Mouse (Mus musculus) cerebellum, adult 11-12 months (tissue): ENCODE results near the gene Ppp1ca.

Experiments used
- DNase-seq: peaks from one replicate; pipeline ENCODE4 v3.0.0; 2022

The Ppp1ca gene

GRCm38 (mm10) chr19:4155223-4156072, 36.4 kb upstream of the Ppp1ca start:
- DNase-seq, result no peak

- peak; percentile 51 for DNase-seq
Measured at GRCm38 (mm10) chr19:4156073-4156579, 35.7 kb upstream of the Ppp1ca start.

DNA sequence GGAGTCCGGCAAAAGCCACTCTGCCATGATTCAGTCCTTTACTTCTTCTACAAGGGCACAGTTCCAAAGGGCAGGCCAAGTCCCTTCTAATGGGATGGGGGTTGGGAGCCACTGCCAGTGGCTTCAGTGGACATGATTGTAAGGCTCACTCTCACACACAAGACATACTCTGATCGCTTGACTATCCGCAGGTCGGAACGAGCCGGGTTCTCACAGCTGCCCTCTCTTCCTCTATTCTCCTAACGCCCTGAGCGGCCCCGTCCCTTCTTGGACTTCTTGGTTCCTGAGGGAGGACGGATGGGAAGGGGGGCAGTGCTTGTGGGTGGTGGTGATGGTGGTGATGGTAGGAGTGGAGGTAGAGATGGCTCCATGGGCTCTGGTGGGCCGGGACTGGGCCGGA, 35.1 kb upstream of the Ppp1ca start:
- peak; percentile 29 for DNase-seq

GRCm38 (mm10) chr19:4159049-4159448, 32.8 kb upstream of the Ppp1ca start:
- no peak for DNase-seq

GRCm38 (mm10) chr19:4162646-4163542, 29.0 kb upstream of the Ppp1ca start, which contains the start of gene Rps6kb2:
Rps6kb2 (minus strand) TSS chr19:4163354.
- DNase-seq, result peak; percentile 96

- DNase-seq, result no peak
Measured at GRCm38 (mm10) chr19:4163543-4163887, 28.4 kb upstream of the Ppp1ca start.

- DNase-seq, result peak; percentile 50
Measured at GRCm38 (mm10) chr19:4164100-4164499, 27.8 kb upstream of the Ppp1ca start.

DNA sequence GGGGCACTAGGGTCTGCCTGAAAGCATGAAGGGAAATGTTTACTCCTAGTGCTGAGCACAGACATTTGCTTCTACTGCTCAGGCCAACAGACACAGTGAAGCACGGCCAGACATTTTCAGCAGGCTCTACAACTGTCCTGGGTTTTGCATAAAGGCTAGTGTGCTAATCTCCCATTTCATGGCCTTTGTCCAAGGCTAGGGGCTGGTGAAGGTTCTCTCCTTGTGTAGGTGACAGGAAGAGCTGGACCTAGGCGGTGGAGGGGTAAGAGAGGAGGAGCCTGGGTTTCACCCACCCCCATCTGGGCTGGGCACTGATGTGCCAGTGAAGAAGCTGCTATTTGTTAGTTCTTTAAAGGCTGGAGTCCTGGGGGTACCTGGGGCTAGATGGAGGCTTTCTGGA, 27.1 kb upstream of the Ppp1ca start:
- peak; percentile 50 for DNase-seq

DNA sequence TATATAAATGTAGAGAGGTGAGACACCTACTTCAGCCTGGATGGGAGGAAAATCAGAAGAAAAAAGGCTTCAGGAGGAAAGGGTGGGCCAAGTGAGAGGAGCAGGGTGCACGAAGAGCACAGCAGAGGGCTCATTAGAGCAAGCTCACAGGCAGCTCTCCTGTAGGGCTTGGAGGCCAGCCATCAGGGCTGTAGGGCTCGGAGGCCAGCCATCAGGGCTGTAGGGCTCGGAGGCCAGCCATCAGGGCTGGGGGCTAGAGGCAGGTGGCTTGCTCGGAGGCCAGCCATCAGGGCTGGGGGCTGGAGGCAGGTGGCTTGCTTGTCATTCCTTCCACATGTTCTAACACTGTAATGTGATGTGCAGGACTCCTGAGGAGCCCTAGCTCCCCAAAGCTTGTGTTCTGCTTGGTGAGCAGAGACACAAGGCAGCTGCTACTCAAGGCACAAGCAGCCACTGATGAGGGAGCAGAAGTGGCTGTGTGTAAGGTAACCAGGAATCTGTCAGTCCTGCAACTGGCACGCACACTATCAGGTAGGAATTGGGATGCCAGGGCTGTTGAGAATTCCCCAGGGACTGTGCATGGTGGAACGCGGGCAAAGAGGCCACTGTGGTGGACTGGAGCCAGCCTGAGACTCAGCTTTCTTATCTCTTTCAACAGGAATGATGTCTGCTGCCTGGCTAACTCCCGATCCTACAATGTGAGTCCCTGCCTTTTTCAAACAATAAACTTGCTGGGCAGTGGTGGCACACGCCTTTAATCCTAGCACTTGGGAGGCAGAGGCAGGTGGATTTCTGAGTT, 25.0 kb upstream of the Ppp1ca start:
- peak; percentile 39 for DNase-seq

DNA sequence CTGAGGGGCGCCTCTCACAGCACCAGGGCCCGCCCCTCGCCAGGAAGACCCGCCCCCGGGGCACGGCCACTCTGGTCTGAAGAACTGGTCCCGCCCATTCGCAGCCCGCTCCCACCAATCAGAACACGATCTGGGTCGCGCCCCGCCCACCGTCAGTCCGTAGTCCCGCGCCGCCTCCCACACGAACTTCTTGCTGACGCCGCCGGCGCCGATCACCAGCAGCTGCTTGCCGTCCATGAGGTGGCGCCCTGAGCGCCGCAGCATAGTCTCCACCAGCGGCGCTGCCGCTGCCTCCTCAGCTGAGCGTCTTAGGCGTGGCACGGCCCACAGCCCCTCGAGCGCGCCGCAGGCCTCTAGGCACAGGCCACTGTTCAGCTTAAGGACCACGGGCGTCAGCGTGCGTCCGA, 22.5 kb upstream of the Ppp1ca start:
- peak; percentile 99 for DNase-seq

- DNase-seq, result peak; percentile 76
Measured at GRCm38 (mm10) chr19:4169810-4170209, 22.1 kb upstream of the Ppp1ca start.

- peak; percentile 50 for DNase-seq
Measured at GRCm38 (mm10) chr19:4170723-4171392, 21.0 kb upstream of the Ppp1ca start.

DNA sequence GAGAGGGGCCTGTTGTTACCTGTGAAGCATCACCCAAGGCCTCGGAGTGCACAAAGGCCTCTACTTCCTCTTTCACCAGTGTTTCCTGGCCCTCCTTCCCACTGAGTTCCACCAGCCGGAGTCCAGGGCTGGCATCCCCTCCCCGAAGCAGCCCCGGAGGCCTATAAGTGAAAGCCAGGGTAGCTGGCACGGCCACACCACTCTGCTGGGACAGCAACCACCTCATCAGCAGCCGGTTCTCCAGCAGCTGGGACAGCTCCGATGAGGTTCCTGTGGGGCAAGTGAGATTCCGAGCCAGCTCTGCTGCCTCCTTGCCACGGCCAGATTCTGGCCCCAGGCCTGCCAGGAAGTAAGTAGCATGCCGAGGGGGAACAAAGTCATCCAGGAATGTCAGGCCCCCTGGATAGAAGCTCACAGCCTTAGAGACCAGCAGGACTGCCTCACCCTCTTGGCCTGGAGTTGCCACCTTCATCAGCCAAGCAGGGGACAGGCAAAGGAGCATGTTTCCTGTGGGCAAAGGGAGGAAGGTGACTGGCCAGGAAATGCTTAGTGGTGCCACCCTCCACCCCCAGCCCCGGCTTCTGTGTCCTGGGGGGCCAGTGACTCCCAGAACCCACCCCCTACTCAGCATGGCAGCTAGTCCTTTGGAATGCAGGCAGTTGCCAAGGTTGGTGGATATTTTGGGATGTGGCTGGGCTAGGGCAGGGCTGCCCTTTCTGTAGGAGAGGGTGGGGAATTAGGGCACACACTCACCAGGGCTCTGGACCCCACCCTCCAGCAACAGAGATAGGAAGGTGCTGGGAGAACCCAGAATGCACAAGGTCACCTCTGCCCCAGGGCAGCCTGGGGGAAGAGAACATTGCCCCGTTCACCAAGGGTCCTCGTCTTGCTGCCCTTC, 20.2 kb upstream of the Ppp1ca start:
- peak; percentile 49 for DNase-seq

DNA sequence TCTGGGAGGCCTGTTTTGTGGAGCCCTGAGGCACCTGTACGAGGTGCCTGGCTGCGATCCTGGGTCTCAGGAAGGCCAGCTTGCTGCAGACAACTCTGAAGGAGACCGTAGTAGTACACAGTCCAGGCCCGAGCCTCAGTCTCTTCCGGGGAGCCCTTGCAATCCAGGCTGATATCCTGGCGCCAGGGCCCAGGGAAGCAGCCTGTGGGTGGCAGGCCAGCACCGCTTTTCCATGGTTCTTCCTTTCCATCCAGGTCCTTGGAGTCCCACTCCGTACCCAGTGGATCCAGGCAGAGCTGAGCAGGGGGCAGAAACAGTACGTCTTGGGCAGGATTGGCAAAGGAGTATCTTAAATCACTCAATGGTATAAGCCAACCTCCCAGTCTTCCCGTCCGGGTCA, 18.9 kb upstream of the Ppp1ca start:
- DNase-seq, result no peak

GRCm38 (mm10) chr19:4175368-4175947, 16.4 kb upstream of the Ppp1ca start, which contains the start of gene Carns1:
Carns1 (minus strand) TSS chr19:4175479.
- DNase-seq, result no peak

DNA sequence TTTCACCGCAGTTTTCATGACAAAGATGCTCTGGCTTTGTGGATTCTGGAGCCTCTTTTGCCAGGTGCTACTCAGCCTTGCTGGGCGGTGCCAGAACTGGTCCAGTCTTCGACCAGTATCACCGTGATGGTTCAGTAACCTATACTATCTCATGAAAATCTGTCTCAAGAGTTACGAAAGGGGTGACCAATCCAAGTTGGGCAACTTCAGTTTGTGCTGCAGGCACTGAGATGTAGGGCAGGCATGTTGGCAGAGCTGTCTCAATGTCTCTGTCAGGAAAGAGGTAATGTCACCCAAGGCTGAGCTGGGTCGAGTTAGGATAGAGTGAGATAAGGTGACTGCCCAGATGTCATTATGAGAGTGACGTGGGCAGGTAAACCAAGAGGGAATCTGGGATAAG, 11.5 kb upstream of the Ppp1ca start:
- DNase-seq, result no peak

DNA sequence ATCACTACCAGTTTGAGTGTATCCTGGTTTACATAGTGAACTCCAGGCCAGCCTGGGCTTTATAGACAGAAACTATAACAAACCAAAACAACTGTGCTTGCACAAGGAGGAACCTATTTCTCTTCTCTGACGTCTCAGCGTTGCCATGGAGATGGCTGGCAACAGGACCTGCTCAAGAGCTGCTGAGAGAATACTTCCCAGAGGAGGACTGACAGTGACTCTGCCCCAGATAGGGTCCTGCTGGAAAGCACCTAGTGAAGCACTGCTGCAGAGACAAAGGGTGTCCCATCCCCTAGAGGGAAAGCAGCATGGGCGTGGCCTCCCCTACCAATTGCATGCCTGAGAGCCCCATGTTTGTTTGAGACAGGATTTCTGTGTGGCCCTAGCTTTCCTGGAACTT, 10.0 kb upstream of the Ppp1ca start:
- no peak for DNase-seq

DNA sequence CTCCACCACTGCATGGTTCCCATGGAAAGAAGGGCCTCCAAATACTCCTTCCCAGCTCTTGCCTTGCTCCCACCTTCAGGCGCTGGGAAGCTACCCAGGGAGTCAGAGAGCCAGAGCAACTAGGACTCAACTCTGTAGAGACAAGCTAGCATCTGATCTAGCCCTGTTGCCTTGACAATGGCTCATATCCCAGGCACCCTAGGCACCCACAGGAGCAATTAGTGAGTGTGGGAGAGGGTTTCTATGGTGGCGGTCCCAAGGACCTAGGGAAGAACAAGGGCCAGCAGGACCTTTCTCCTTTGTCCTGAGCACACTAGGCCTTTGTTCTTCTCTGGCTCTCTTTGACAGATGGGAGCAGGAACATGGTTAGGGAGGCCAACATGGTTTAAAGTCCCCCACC, 8.2 kb upstream of the Ppp1ca start:
- DNase-seq, result no peak

DNA sequence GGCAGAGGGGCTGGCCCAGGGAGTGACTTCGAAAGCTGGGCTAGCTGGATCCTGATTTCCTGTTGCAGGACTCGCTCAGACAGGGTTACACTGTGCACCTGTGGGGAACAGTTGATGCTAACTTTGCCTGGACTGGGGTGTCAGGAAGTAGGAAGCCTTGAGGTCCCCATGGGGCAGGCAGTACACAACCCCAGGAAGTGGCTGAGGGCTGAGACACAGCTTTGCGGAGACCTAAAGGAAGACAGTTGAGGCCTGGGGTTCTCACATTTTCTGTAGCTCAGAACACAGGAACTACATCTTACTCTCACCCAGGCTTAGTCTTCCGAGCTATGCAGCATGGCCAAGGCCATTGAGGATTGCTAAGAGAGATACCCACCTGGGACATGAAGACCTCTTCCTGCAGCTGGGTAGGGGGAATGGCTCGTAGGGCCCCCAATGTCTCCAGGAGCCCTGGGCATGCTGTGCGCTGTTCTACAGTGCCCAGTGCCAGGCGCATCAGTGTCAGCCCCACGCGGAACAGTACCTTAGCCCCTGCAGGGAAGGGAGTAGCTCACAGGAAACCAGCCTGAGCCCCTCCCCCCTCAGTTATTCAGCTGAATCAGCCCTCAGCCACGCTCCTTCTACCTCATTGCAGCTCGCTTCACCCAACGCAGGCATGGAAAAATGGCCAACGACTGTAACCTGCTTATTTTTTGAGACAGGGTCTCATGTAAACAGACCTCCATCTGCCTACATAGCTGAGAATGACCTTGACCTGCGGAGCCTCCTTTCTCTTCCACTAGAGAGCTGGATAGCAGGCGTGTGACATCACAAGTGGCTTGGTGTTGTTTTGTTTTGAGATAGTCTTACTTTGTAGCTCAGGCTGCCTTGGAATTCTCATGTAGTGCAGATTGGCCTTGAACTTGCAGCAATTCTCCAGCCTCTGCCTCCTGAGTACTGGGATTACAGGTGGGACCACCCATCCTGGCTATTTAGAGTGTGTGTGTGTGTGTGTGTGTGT, 6.6 kb upstream of the Ppp1ca start:
- no peak for DNase-seq
